Mouse (Mus musculus) bone marrow, adult 2 months (tissue): ENCODE data around the gene Rpl31.

Experiments
- CTCF ChIP-seq: fragments of 200-500 bp; IDR thresholded peaks from 2 replicates; pipeline ENCODE4 v1.5.1; 2011; ENCODE audit warnings: low read length, control low read depth; ENCODE audit not compliant: control insufficient read depth, insufficient read depth
- POLR2A ChIP-seq: fragments of 200-500 bp; IDR thresholded peaks from 2 replicates; pipeline ENCODE4 v1.6.1; 2011; ENCODE audit warnings: low read depth, mild to moderate bottlenecking, control low read depth, low read length, borderline replicate concordance; ENCODE audit not compliant: control insufficient read depth

DNA sequence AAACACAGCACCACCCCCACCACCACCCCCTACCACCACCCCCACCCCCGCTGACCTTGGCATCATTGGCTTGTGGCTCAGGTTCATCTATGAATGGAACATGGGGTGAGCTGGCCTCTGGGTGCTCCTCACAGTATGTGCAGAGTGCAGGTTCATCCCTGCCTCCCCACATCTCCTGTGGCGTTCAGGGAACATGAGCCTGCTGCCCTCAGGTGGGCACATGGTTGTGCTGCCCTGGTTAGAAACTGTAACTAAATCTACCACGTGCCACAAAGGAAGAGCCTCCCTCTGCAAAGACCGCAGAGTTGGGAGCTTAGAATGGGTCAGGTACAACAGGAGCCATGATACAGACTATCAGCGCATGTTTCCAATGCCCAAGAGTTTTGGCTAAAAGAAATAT lies 24.4 kb upstream of the Rpl31 start:
- TF ChIP-seq CTCF (no peak), POLR2A (no peak)
